Mouse (Mus musculus) liver, postnatal 0 days (tissue): Measurements from ENCODE around the gene Ift43. TPM values are rescaled to one million over a fixed set of nuclear protein-coding genes. Genes with fewer than 3 reads are reported as not detected.

ENCODE experiments used
- ATAC-seq: fragments of 200-750 bp; cut with Nextera tagmentation; 2 replicates; pipeline ENCODE4 v1.8.0; 2017; ENCODE audit warnings: mild to moderate bottlenecking, moderate library complexity
- DNase-seq: peaks from one replicate; pipeline ENCODE4 v3.0.0-alpha.2; 2016
- H3K27ac ChIP-seq: fragments of 300-500 bp; sonication (generic); 2 replicates; pipeline ENCODE4 v1.5.1; 2014; ENCODE audit warnings: antibody characterized with exemption, moderate library complexity, mild to moderate bottlenecking, low read depth
- H3K27me3 ChIP-seq: fragments of 300-500 bp; sonication (generic); 2 replicates; pipeline ENCODE4 v1.6.1; 2014; ENCODE audit warnings: low read length, control low read depth, mixed read lengths; ENCODE audit not compliant: insufficient read depth
- H3K36me3 ChIP-seq: fragments of 300-500 bp; sonication (generic); replicated peaks from 2 replicates; pipeline ENCODE4 v1.6.1; 2014; ENCODE audit warnings: mild to moderate bottlenecking, control low read depth, low read length, moderate library complexity, mixed read lengths; ENCODE audit not compliant: insufficient read depth
- H3K4me1 ChIP-seq: fragments of 300-500 bp; sonication (generic); 2 replicates; pipeline ENCODE4 v1.6.1; 2014; ENCODE audit warnings: antibody characterized with exemption, mild to moderate bottlenecking, control low read depth; ENCODE audit not compliant: insufficient read depth
- H3K4me2 ChIP-seq: fragments of 300-500 bp; sonication (generic); 2 replicates; pipeline ENCODE4 v1.6.1; 2014; ENCODE audit warnings: low read depth, mild to moderate bottlenecking, low read length, moderate library complexity, mixed read lengths
- H3K4me3 ChIP-seq: fragments of 300-500 bp; sonication (generic); 2 replicates; pipeline ENCODE4 v1.5.1; 2014; ENCODE audit warnings: low read depth, low read length
- H3K9ac ChIP-seq: fragments of 300-500 bp; sonication (generic); replicated peaks from 2 replicates; pipeline ENCODE4 v1.6.1; 2014; ENCODE audit warnings: mild to moderate bottlenecking, moderate library complexity
- H3K9me3 ChIP-seq: fragments of 300-500 bp; sonication (generic); 2 replicates; pipeline ENCODE4 v1.6.1; 2016; ENCODE audit warnings: mild to moderate bottlenecking, control low read depth, low read length, mixed read lengths
- CTCF ChIP-seq: sonication (generic); IDR thresholded peaks from 2 replicates; pipeline ENCODE4 v1.5.1; 2016; ENCODE audit warnings: antibody characterized with exemption, low read depth
- EP300 ChIP-seq: IDR thresholded peaks from 2 replicates; pipeline ENCODE4 v1.6.1; 2016; ENCODE audit warnings: antibody characterized with exemption, low read depth, mild to moderate bottlenecking
- WGBS: fragments of 180-500 bp; shearing (Covaris S2); extraction: QIAGEN DNeasy Blood & Tissue Kit; methylation state at CpG from one replicate; pipeline ENCODE4 v1.1.7; 2014; ENCODE audit not compliant: insufficient replicate concordance; 5-methylcytosine and 5-hydroxymethylcytosine counted together
- polyA plus RNA-seq: library from polyadenylated mRNA; unstranded; fragments of >200 nt; fragmentation: Nextera tagmentation; extraction: Ambion mirVana; gene quantifications from 2 replicates; pipeline ENCODE4 v1.2.1, GENCODE M21; 2015

The Ift43 gene
- polyA plus RNA-seq, 1 experiment from 2014 or later, result 8.4 TPM

DNA sequence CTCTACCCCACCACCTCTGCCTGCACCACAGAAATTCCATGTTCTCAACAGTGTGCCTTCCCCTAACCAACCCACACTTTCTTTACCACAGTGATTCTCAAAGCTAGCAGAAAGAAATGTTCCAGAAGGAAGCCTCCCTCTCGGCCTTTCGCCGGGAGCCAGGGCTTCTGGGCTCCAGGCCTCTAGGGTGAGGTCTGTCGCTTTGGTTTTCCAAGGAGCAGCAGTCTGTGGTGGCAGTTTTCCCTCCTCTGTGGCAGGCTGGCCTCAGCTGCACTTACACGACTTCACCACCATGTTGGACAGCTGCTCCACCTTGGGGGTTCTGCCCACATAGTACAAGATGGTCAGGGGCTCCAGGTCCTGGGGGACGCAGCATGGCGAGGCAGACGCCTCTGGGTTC, 24.8 kb upstream of the Ift43 start:
- Histone ChIP-seq H3K4me1 (no peaks in the 10 kb centered on the region), H3K9me3 (no peaks in the 10 kb centered on the region), H3K4me2 (no peak overlapping the region), H3K4me3 (no peak overlapping the region), H3K36me3 (no peaks in the 10 kb centered on the region), H3K27ac (no peak overlapping the region), H3K27me3 (no peaks in the 10 kb centered on the region), H3K9ac (no peak overlapping the region)
- ATAC-seq, result no peak
- TF ChIP-seq CTCF, result no peak
- TF ChIP-seq EP300, result no peak
- 79% methylated on average over 8 of the region's 8 CpGs for WGBS
- no peak for DNase-seq

DNA sequence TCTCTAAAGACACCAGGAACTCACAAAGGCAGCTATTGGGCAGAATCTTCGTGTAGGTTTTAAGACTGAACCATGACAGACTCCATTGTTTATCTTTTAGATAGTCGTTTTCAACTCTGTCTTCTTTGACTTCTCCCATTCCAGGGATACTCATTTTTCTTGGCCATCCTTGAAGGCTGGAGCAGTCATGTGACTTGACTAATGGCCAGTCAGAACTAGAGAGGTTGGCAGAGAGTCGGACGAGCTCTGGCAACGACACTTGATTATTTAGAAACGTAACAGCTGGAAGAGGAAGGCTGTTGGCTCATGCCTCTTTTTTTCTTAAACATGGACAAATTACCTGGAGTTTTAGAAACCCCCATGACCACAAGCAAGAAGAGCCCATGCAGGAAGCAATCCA, 23.0 kb upstream of the Ift43 start:
- Histone ChIP-seq H3K4me1 (no peaks in the 10 kb centered on the region), H3K4me3 (no peak overlapping the region), H3K36me3 (no peaks in the 10 kb centered on the region), H3K9me3 (no peaks in the 10 kb centered on the region), H3K27me3 (no peaks in the 10 kb centered on the region), H3K9ac (no peak overlapping the region), H3K4me2 (no peak overlapping the region), H3K27ac (no peak overlapping the region)
- 73% methylated on average over 6 of the region's 6 CpGs for WGBS
- ATAC-seq (no peak), DNase-seq (no peak)
- TF ChIP-seq EP300, result no peak
- TF ChIP-seq CTCF, result no peak

GRCm38 (mm10) chr12:86064796-86065195, 17.5 kb upstream of the Ift43 start:
- no peak overlapping the region for H3K27ac ChIP-seq
- H3K4me3 ChIP-seq, result no peak overlapping the region
- H3K36me3 ChIP-seq, result no peaks in the 10 kb centered on the region
- no peak overlapping the region for H3K4me2 ChIP-seq
- H3K9ac ChIP-seq, result no peak overlapping the region
- H3K27me3 ChIP-seq, result no peaks in the 10 kb centered on the region
- no peaks in the 10 kb centered on the region for H3K9me3 ChIP-seq
- DNase-seq (no peak), ATAC-seq (no peak)
- no peak for TF ChIP-seq CTCF
- no peak for TF ChIP-seq EP300
- H3K4me1 ChIP-seq, result no peaks in the 10 kb centered on the region

DNA sequence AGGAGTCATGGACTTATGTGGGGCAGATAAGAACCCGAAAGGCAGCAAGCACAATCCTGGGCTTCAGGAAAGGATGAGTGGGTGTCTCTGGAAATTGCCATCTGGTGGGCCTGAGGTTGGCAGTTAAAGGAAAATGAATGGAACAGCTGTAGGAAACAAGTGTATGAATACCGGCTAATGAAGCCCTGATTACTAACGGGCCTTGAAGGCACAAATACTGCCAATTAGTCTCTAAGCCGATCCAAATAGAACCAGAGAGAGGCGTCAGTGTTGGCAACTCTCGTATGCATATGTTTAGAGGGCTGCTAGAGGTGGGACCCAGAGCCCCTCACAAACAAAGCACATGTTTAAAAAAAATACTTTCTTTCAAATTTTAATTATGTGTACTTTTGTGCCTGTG, 10.9 kb upstream of the Ift43 start:
- no peak overlapping the region for H3K4me2 ChIP-seq
- no peak overlapping the region for H3K4me3 ChIP-seq
- no peaks in the 10 kb centered on the region for H3K36me3 ChIP-seq
- H3K9ac ChIP-seq, result no peak overlapping the region
- ATAC-seq (no peak), DNase-seq (no peak)
- no peaks in the 10 kb centered on the region for H3K27me3 ChIP-seq
- no peaks in the 10 kb centered on the region for H3K4me1 ChIP-seq
- H3K9me3 ChIP-seq, result no peaks in the 10 kb centered on the region
- 85% methylated on average over 6 of the region's 6 CpGs for WGBS
- no peak overlapping the region for H3K27ac ChIP-seq
- TF ChIP-seq EP300 (no peak), CTCF (no peak)

- no peak for ATAC-seq
- no peak overlapping the region for H3K4me3 ChIP-seq
- no peaks in the 10 kb centered on the region for H3K4me1 ChIP-seq
- no peak for DNase-seq
- TF ChIP-seq CTCF (no peak), EP300 (no peak)
- H3K9ac ChIP-seq, result no peak overlapping the region
- H3K4me2 ChIP-seq, result no peak overlapping the region
- H3K27ac ChIP-seq, result no peak overlapping the region
- H3K27me3 ChIP-seq, result peaks cover 11% of the 10 kb centered on the region; the same call in 1 of the 2 replicates
- 73% methylated on average over 12 of the region's 12 CpGs for WGBS
- H3K36me3 ChIP-seq, result no peaks in the 10 kb centered on the region
- H3K9me3 ChIP-seq, result no peaks in the 10 kb centered on the region
Measured at GRCm38 (mm10) chr12:86074681-86075080, 7.7 kb upstream of the Ift43 start.

DNA sequence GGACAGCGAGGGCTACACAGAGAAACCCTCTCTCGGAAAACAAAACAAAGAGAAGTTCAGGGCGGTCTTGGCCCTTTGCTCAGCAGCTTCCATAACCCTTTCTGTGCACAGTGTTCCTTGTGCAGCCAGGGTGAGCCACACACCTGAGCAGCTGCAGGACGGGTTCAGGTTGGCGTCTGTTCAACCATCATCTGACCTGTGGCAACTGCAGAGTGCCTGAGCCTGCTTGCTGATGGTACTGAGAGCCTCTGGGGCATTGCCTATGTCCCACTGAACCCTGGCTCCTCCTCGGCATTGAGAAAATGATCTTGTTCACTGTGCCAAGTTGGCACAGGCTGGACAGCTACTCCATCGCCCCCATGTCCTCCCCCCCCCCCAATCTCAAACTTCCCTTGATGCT, 7.0 kb upstream of the Ift43 start:
- TF ChIP-seq CTCF (no peak), EP300 (no peak)
- Histone ChIP-seq H3K27ac (no peak overlapping the region), H3K27me3 (peaks cover 11% of the 10 kb centered on the region; the same call in 1 of the 2 replicates), H3K4me3 (no peak overlapping the region), H3K9ac (no peak overlapping the region), H3K9me3 (no peaks in the 10 kb centered on the region), H3K4me2 (0 out of 2 replicates have a peak overlapping the region, but pooled peaks have one; percentile 18), H3K36me3 (no peaks in the 10 kb centered on the region), H3K4me1 (no peaks in the 10 kb centered on the region)
- WGBS, result 80% methylated on average over 7 of the region's 7 CpGs
- DNase-seq (no peak), ATAC-seq (no peak)

GRCm38 (mm10) chr12:86076321-86076901, 5.9 kb upstream of the Ift43 start:
- peak overlapping the region; percentile 6; the same call in 1 of the 2 replicates for H3K4me3 ChIP-seq
- peak overlapping the region; percentile 82 for H3K4me2 ChIP-seq
- 21% methylated on average over 13 of the region's 13 CpGs for WGBS
- H3K9ac ChIP-seq, result no peak overlapping the region
- no peaks in the 10 kb centered on the region for H3K9me3 ChIP-seq
- H3K27ac ChIP-seq, result no peak overlapping the region
- H3K27me3 ChIP-seq, result peaks cover 14% of the 10 kb centered on the region
- DNase-seq, result no peak
- ATAC-seq, result no peak
- no peaks in the 10 kb centered on the region for H3K4me1 ChIP-seq
- TF ChIP-seq CTCF (0 out of 2 replicates have a peak, but pooled peaks have one; percentile 23), EP300 (no peak)
- H3K36me3 ChIP-seq, result no peaks in the 10 kb centered on the region
